Mouse (Mus musculus): ENCODE results near the gene Prrg2. TPM values are rescaled to one million over a fixed set of nuclear protein-coding genes. Genes with fewer than 3 reads are reported as not detected.
A peak's percentile ranks its signal among the peaks of the same experiment; 100 is the strongest.

The Prrg2 gene
- total RNA-seq, 4 experiments from 2014 or later, result 5.6 to 7.8 (median 6.7) TPM

GRCm38 (mm10) chr7:45090251-45090977 lies 27.9 kb upstream of the Prrg2 start:
- no peak for DNase-seq (ENCODE audit: low spot score)

DNA sequence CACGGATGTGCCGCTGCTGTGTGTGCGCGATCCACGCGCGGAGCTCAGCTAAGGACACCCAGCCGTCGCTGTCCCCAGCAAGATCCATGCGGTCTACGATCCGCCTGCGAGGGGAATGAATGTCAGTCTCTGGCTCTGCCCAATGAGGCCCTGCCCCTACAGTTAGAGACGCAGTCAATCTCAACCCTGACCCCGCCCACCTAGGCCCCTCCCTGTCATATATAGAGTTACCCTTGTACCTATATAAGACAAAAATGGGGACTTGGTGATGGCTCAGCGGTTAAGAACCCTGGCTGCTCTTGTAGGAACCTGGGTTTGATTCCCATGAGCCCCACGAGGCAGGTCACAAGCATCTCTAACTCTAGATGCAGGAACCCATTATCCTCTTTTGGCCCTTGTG lies 26.1 kb upstream of the Prrg2 start:
- no peak for DNase-seq (ENCODE audit: low spot score)

- DNase-seq (ENCODE audit: low spot score), result no peak
These were observed 23.6 kb upstream of the Prrg2 start for GRCm38 (mm10) chr7:45086084-45086483.

- no peak for DNase-seq (ENCODE audit: low spot score)
These were observed 20.9 kb upstream of the Prrg2 start for GRCm38 (mm10) chr7:45083300-45083890.

GRCm38 (mm10) chr7:45082401-45083299 lies 20.2 kb upstream of the Prrg2 start:
- DNase-seq (ENCODE audit: low spot score), result peak; percentile 80

DNA sequence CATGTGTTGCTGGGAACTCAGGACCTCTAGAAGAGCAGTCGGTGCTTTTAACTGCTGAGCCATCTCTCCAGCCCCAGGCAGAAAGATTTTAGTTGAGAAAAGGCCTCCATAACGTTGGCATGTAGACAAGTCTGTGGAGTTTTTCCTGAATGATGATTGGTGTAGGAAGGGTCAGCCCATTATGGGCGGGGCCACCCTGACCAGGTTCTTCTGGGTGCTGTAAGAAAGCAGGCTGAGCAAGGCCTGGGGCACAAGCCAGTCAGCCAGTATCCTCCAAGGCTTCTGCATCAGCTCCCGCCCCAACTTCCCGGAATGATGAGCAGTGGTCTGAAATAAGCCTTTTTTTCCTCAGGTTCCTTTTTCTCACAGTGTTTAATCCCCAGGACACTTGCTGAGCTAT lies 18.5 kb upstream of the Prrg2 start:
- no peak for DNase-seq (ENCODE audit: low spot score)

DNA sequence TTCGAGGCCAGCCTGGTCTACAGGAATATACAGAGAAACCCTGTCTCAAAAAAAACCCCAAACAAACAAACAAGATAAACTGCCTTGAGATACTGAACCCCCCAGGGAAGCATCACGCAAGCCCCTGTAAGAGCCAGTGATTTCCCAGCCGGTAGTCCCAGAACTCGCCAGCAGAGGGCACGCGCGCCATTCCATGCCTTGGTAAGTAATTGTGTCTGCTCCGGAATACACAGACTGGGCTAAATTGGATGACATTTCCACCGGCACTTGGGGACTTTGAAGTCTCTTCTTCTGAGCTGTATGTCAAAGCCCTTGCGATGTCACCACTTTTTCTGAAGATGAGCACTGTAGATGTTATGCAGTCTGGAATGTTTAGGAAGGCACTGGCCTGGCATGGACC lies 17.4 kb upstream of the Prrg2 start:
- peak; percentile 94 for DNase-seq (ENCODE audit: low spot score)

- DNase-seq (ENCODE audit: low spot score), result peak; percentile 80
These were observed 16.0 kb upstream of the Prrg2 start for GRCm38 (mm10) chr7:45078513-45078912.

DNA sequence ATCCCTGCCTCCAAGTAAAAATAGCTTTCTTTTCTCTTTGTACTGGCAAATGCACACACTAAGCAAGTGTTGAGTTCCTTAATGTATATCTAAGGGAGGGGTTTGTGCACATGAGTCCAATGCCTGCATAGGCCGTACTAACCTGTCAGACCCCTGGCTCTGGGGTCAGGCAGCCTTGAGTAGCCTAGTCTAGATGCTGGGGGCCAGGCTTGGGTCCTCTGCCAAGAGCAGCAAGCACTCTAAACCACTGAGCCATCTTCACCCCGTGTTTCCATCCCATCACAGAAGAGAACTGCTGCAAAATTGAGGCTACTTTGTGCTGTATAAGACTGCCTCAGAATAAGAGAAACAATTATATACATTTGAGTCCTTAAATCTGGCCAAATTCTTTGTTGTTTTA lies 15.4 kb upstream of the Prrg2 start:
- DNase-seq (ENCODE audit: low spot score), result no peak

DNA sequence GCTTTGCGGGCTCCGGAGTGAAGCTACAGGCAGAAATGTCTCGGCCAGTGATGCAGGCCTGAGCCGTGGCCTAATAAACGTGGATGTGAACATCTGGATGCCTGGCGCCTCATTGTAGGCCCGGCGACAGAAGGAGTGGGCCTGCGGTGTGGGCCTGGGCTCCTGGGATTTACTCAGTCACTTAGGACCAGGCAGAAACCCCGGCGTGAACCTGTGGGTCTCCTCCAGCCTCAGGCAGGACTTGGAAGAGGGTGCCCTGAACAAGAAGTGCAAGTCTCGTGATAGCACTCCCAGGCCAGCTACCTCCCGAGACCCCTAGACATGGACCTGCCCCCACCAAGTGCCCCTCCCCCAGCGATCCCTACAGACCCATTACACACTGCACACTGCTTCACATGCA lies 14.8 kb upstream of the Prrg2 start:
- no peak for DNase-seq (ENCODE audit: low spot score)

DNA sequence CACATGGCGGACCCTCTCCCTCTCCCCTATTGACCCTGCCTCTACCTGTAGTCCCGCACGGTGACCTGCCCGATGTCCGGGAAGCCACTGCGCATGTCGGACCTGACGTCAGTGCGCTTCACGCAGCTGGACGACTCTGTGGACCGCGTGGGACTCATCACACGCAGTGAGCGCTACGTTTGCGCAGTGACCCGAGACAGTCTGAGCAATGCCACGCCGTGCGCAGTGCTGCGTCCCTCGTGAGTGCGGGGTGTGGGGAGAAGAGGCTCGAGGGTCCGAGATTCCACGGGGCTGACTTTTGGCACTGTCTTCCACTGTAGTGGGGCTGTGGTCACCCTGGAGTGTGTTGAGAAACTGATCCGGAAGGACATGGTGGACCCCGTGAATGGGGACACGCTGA lies 14.0 kb upstream of the Prrg2 start:
- no peak for DNase-seq (ENCODE audit: low spot score)

GRCm38 (mm10) chr7:45075405-45075804 lies 12.9 kb upstream of the Prrg2 start:
- no peak for DNase-seq (ENCODE audit: low spot score)

DNA sequence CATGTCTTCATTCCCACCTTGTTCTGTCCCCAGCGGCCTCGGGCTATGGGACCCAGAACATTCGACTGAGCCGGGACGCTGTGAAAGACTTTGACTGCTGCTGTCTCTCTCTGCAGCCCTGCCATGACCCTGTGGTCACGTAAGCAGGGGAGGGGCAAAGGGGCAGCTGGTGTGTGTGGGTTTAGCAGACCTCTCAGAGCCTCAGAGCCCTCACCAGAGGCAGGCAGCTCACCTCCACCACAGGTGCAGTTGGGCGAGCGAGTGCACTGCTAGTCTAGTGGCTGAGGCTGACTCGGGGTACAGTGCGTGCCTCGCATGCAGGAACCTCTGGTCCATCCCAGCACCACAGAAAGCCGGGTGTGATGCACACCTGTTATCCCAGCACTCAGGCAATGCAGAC lies 11.5 kb upstream of the Prrg2 start:
- no peak for DNase-seq (ENCODE audit: low spot score)

GRCm38 (mm10) chr7:45073171-45073707 lies 10.8 kb upstream of the Prrg2 start:
- no peak for DNase-seq (ENCODE audit: low spot score)

DNA sequence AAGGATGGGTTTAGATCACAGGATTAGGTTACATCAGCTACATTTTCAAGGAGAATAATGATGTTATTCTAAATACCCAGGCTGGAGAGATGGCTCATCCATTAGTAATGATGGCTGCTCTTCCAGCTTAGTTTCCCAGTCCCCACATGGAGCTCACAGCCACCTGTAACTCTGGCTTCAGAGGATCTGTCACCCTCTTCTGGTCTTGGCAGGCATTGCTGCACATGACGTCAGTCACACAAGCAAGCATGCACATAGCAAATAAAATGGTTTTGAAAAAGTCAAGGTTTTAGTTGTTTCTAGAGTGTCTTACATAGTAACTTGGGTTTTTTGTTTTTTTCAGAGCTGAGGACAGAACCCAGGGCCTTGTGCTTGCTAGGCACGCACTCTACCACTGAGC lies 9.8 kb upstream of the Prrg2 start:
- no peak for DNase-seq (ENCODE audit: low spot score)

- no peak for DNase-seq (ENCODE audit: low spot score)
These were observed 7.2 kb upstream of the Prrg2 start for GRCm38 (mm10) chr7:45069671-45070070.

DNA sequence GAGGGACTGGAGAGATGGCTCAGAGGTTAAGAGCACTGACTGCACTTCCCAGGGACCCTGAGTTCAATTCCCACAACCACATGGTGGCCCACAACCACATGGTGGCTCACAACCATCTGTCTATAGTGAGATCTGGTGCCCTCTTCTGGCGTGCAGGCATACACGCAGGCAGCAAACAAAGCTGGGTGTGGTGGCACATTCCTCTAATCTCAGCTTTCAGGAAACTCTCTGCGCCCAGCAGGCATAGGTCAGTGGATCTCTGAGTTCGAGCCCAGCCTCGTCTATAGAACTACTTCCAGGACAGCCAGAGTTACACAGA lies 5.5 kb upstream of the Prrg2 start:
- DNase-seq (ENCODE audit: low spot score), result no peak

DNA sequence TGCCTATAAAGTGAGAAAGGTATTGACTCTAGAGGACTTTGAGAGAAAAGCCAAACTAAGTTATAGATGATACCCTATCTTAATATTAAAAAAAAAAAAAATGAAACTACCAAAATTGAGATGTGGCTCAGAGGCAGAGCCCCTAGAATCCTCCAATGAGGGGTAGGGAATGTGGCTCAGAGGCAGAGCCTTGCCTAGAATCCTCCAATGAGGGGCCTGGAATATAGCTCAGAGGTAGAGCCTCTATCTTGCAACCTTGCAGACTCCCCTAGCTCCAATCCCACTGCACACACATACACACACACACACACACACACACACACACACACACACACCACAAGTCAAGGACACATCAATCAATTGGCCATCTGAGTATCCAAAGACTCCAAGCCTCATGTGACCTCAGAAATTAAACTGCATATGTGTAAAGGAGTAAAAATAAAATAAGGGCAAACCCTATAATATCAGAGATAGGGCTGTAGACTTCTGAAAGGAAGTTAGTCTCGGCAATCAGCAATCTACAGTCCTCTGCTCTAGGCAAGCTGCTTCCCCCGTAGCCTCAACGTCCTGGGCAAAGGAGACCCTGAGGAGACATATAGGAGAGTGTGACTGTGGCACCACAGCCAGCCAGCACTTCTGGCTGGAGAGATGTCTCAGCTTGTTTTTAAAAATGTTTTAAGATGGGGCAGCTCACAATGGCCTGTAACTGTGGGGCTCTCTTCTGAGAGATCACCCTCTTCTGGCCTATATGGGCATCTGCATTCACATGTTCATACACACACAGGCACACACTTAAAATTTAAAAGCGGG lies 4.9 kb upstream of the Prrg2 start:
- DNase-seq (ENCODE audit: low spot score), result no peak

GRCm38 (mm10) chr7:45061532-45062075 lies 873 bp downstream of the Prrg2 start:
- DNase-seq (ENCODE audit: low spot score), result no peak

- DNase-seq (ENCODE audit: low spot score), result no peak
These were observed 1.8 kb downstream of the Prrg2 start for GRCm38 (mm10) chr7:45060632-45061122.
